Mouse (Mus musculus): ENCODE data around the gene Stat5b.

- no peak for TF ChIP-seq CTCF (IDR thresholded peaks at IDR 0.05; ENCODE audit: low read depth, low read length)
- TF ChIP-seq POLR2A (IDR thresholded peaks at IDR 0.05; ENCODE audit: borderline replicate concordance, low read depth, low read length): no peak
These were observed 31.5 kb downstream of the Stat5b start for GRCm38 (mm10) chr11:100819048-100819447.
